Mouse (Mus musculus) neural tube, embryonic 13.5 days (tissue): ENCODE data around the gene Acnat1. TPM values are rescaled to one million over a fixed set of nuclear protein-coding genes. Genes with fewer than 3 reads are reported as not detected.
"Not testable (repeated sequence)": the region's sequence is repeated elsewhere in the genome, so short reads cannot be mapped to it uniquely, and the experiment has no call there.

Experiments used
- ATAC-seq: fragments of 200-750 bp; cut with Nextera tagmentation; 2 replicates; pipeline ENCODE4 v1.8.0; 2017; ENCODE audit warnings: low read depth, mild to moderate bottlenecking, moderate TSS enrichment, moderate library complexity
- H3K27ac ChIP-seq: fragments of 300-500 bp; sonication (generic); replicated peaks from 2 replicates; pipeline ENCODE4 v1.5.1; 2015; ENCODE audit warnings: moderate library complexity, mild to moderate bottlenecking, inconsistent platforms
- H3K27me3 ChIP-seq: fragments of 300-500 bp; sonication (generic); 2 replicates; pipeline ENCODE4 v1.6.1; 2015; ENCODE audit warnings: mild to moderate bottlenecking, inconsistent platforms
- H3K36me3 ChIP-seq: fragments of 300-500 bp; sonication (generic); 2 replicates; pipeline ENCODE4 v1.6.1; 2015; ENCODE audit warnings: mild to moderate bottlenecking, inconsistent platforms
- H3K4me1 ChIP-seq: fragments of 300-500 bp; sonication (generic); replicated peaks from 2 replicates; pipeline ENCODE4 v1.6.1; 2015; ENCODE audit warnings: inconsistent platforms
- H3K4me2 ChIP-seq: fragments of 300-500 bp; sonication (generic); 2 replicates; pipeline ENCODE4 v1.6.1; 2015; ENCODE audit warnings: inconsistent platforms, mild to moderate bottlenecking, moderate library complexity
- H3K4me3 ChIP-seq: fragments of 300-500 bp; sonication (generic); 2 replicates; pipeline ENCODE4 v1.5.1; 2015; ENCODE audit warnings: mild to moderate bottlenecking, inconsistent platforms
- H3K9ac ChIP-seq: fragments of 300-500 bp; sonication (generic); 2 replicates; pipeline ENCODE4 v1.6.1; 2015; ENCODE audit warnings: moderate library complexity, mild to moderate bottlenecking, inconsistent platforms
- H3K9me3 ChIP-seq: fragments of 300-500 bp; sonication (generic); 2 replicates; pipeline ENCODE4 v1.6.1; 2016; ENCODE audit warnings: inconsistent platforms
- WGBS: fragments of 180-500 bp; shearing (Covaris S2); methylation state at CpG from one replicate; pipeline ENCODE4 v1.1.7; 2015; 5-methylcytosine and 5-hydroxymethylcytosine counted together
- polyA plus RNA-seq: library from polyadenylated mRNA; unstranded; fragments of >200 nt; fragmentation: Nextera tagmentation; extraction: Ambion mirVana; gene quantifications from 2 replicates; pipeline ENCODE4 v1.2.1, GENCODE M21; 2015

Acnat1 gene
- polyA plus RNA-seq, 1 experiment from 2014 or later: not detected

DNA sequence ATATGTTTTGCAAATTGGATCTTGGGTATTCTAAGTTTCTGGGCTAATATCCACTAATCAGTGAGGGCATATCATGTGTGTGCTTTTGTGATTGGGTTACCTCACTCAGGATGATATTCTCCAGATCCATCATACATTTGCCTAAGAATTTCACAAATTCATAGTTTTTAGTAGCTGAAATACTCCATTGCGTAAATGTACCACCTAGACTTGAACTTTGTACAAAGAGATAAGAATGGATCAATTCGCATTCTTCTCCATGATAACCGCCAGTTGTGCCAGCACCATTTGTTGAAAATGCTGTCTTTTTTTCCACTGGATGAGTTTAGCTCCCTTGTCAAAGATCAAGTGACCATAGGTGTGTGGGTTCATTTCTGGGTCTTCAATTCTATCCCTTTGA is 36.7 kb downstream of the Acnat1 start:
- not testable (repeated sequence) for H3K4me3 ChIP-seq, ATAC-seq, H3K36me3 ChIP-seq, H3K4me1 ChIP-seq, H3K27ac ChIP-seq, H3K4me2 ChIP-seq, H3K9ac ChIP-seq, H3K27me3 ChIP-seq, H3K9me3 ChIP-seq
- 95% methylated on average over 3 of the region's 3 CpGs for WGBS

DNA sequence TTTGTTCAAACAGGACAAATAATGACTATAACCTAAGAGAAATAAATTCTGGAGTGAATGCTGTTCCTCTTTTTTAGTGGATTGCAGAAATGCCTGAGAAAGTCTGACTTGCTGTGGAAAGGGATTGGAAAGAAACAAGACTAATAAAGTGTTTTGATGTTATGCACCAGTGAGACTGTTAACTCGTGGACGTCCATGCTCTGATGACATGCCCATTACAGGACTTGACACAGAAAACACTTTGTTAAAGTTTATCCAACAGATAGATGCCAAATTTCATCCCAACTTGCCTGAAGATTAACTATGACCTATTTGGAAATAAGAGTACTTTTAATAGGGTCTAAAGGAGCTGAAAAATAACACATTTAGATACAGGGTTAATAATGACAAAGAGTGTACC is 63.6 kb downstream of the Acnat1 start:
- ATAC-seq, H3K36me3 ChIP-seq: not testable (repeated sequence)
- 77% methylated on average over 2 of the region's 2 CpGs for WGBS

DNA sequence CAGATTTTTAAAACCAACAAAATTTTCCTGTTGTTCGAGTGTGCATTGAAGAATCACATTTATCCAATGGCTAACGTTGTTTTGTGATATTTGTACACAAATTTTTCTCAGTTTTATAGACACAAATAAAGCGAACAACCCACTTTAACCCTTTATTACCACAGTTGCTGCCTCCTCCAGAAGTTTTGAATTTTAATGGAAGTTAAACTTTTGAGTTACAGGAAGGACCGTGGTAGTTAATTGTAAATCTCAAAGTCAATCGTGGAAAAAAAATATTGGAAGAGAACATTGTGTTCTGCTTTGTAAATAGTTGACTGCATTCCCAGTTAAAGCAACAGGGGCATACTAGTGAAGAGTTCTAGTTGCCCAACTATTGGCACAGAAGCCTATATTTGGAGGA is 65.8 kb downstream of the Acnat1 start, which contains the start of gene Acnat2:
Gene Acnat2 (minus strand): TSS at position 195 of the 400 bp plus-strand sequence.
- not testable (repeated sequence) for H3K36me3 ChIP-seq, H3K9me3 ChIP-seq, H3K9ac ChIP-seq, H3K27me3 ChIP-seq, H3K27ac ChIP-seq, H3K4me2 ChIP-seq, ATAC-seq, H3K4me3 ChIP-seq, H3K4me1 ChIP-seq
- WGBS: 90% methylated on average over 5 of the region's 5 CpGs

More for the DNA sequence above, 63.6 kb downstream of the Acnat1 start:
- H3K4me2 ChIP-seq, H3K27me3 ChIP-seq, H3K4me1 ChIP-seq, H3K4me3 ChIP-seq, H3K27ac ChIP-seq, H3K9me3 ChIP-seq, H3K9ac ChIP-seq: not testable (repeated sequence)

Other genes with a start within 250 kb of the Acnat1 start
- gene Acnat2, start 65.8 kb downstream of the Acnat1 start, polyA plus RNA-seq: not detected in 2 replicates
- gene Baat, start 32.6 kb upstream of the Acnat1 start, polyA plus RNA-seq: 0.23 TPM in 1 of 2 replicates, not detected in the other
- 83.3 and 84.1 TPM in 2 replicates for gene Mrpl50, start 47.2 kb upstream of the Acnat1 start, polyA plus RNA-seq
- 11.1 and 13.0 TPM in 2 replicates for gene Zfp189, start 47.3 kb upstream of the Acnat1 start, polyA plus RNA-seq
- 0.46 TPM in 1 of 2 replicates, not detected in the other for gene Aldob, start 75.6 kb upstream of the Acnat1 start, polyA plus RNA-seq
- gene Tmem246, start 124.0 kb upstream of the Acnat1 start, polyA plus RNA-seq: 59.6 and 67.2 TPM in 2 replicates
- 49.1 and 52.9 TPM in 2 replicates for gene Rnf20, start 158.1 kb upstream of the Acnat1 start, polyA plus RNA-seq
- gene Ppp3r2, start 208.1 kb upstream of the Acnat1 start, polyA plus RNA-seq: 0.18 and 0.25 TPM in 2 replicates